Mouse (Mus musculus) adrenal gland, adult 2 months (tissue): ENCODE measurements at regions not wholly inside any gene's neighbourhood (a gene's known extent, or its start where the extent isn't known, plus 50 kb on each side); places are given as distances from the start of the nearest gene placed in this dataset.
A peak's percentile ranks its signal among the peaks of the same experiment; 100 is the strongest.
"Not testable (repeated sequence)": the region's sequence is repeated elsewhere in the genome, so short reads cannot be mapped to it uniquely, and the experiment has no call there.

Source experiments
- DNase-seq: peaks from one replicate; pipeline ENCODE4 v3.0.0; 2021

GRCm38 (mm10) chr8:39218716-39219115 lies 1456.2 kb upstream of the Adam24 start:
- no peak for DNase-seq

DNA sequence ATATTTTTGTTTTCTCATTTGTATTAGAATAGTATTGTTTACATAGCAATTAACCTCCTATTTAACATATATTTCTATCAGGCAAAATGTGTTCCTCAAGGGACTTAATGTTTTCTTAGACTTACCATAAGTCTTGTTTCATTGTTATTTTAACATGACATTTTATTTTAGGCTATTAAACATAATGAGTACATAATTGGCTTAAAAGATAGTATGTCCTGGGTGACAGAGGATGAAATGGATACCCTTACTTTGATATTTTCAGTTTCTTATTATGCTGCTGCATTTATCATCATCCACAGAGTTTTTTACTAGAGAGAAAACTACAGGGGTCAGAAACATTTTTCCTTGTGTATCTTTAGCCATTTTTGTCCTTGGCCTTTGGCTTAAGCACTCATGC lies 1447.6 kb upstream of the Adam24 start:
- no peak for DNase-seq

DNA sequence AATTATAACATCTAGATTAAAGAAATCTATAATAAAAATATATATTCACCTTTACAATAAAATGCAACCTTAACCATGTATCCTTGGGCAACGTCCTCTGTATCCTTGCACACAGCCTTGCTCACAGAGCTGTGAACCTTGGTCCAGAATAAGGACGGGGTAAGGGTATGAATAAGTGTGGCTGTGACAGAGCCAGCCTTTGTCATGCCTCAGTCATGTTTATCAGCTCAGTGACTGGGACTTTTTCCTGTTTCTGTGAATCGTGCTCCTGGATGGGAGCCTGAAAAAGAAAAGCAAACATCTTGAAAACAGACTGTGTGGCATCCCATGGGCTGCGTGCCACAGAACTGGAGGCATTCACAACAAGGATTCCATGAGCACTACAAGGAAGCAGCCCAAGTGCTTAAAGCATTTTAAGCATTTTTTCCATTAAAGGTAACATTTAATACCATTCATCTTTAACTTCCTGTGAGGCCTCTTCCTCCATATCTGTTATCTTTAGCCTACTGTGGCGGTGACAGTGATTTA lies 1405.8 kb upstream of the Adam24 start:
- no peak for DNase-seq

DNA sequence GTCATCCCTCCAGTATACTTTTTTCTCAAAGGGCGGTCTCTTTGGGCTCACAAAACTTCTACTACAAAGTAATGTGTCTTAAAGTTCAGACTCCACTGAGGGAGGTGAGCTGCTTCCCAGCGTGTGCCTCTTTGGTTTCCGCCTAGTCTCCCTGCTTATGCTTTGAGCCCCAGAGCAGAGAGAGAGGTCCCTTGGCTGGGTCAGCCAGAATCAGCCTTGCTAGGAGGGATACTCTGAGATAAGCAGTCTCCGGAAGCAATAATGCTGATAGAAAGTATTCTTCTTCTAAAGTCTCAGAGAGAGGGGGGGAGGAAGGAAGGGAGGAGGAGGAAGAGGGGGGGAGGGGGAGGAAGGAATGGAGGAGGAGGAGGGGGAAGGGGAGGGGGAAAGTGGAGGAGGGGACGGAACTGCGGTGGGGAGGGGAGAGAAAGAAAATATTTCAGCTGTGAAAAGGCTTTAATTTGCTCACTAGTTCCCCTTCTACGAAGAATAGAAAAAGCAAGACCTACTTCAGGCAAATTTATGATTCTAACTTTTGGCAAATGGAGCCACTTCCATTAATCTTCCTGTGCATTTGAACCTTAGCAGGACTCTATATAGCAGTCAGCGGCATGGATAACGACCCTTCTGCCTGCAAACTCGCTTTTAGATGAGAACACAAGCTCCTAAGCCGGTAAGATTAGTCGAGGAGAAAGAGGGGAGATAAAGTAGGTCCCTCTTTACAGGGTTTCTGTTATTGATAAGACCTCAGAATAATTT lies 1377.2 kb upstream of the Adam24 start:
- DNase-seq = peak; percentile 3

- DNase-seq = no peak
Observed at GRCm38 (mm10) chr8:39303742-39304336, 1371.0 kb upstream of the Adam24 start.

DNA sequence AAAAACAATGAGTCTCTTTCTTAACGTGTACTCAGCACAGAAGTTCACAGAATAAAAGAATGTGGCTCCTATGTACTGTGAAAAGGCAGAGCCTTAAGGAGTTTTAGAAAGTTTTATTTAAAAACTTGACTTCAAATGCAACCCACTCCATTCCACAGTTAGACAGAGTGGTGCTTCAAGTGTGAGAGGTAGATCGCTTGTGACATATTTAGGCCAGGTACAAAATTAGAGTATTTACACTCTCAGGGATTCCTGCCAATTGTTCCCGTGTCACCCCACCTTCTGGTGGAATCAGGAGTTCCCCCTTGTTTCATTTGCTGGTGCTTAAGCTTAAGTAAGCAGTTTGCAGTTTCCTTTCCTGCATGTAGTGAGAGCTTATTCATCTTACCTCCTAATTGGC lies 1361.0 kb upstream of the Adam24 start:
- no peak for DNase-seq

- no peak for DNase-seq
Observed at GRCm38 (mm10) chr8:39315521-39316233, 1359.2 kb upstream of the Adam24 start.

GRCm38 (mm10) chr8:39316234-39316568 lies 1358.7 kb upstream of the Adam24 start:
- DNase-seq = no peak

- no peak for DNase-seq
Observed at GRCm38 (mm10) chr8:39329378-39329777, 1345.5 kb upstream of the Adam24 start.

- no peak for DNase-seq
Observed at GRCm38 (mm10) chr8:39344731-39345130, 1330.1 kb upstream of the Adam24 start.

GRCm38 (mm10) chr8:39346471-39346870 lies 1328.4 kb upstream of the Adam24 start:
- no peak for DNase-seq

GRCm38 (mm10) chr8:39348956-39349355 lies 1325.9 kb upstream of the Adam24 start:
- DNase-seq = no peak

DNA sequence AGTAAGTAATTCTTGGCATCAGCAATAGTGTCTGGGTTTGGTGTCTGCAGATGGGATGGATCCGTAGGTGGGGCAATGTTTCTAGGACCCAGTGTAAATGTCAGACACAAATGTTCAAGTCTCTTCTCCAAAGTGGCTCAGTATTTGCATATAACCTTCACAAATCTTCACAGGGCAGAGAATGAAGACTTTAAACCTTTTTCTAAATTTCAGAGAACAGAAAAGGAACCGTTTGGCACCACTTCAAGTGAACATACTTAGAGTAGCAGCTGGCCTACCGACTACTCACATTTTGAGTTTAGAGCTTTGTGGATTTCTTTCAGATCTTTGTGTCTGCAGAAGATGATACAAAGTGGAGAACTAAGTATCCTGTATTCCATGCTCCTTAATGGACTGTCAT lies 1319.5 kb upstream of the Adam24 start:
- no peak for DNase-seq

DNA sequence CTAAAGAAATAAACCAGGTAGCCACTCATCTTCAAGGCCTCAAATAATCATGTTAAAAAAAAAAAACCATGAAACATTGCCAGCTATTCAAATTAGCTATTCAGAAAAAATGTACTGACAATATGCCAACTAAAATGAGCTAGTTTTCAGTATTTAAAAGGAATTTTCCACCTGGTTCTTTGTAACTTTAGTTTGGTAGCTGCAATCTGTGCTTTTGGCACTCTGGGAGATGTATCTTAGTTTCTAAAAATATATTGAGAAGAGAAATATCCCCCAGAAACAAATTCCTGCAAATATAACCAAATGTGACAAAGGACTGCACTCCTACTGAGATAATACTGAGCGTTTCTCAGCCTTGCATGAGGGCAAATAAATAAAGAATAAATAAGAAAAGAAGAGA lies 1317.8 kb upstream of the Adam24 start:
- DNase-seq = no peak

- DNase-seq = no peak
Observed at GRCm38 (mm10) chr8:39357865-39358264, 1317.0 kb upstream of the Adam24 start.

DNA sequence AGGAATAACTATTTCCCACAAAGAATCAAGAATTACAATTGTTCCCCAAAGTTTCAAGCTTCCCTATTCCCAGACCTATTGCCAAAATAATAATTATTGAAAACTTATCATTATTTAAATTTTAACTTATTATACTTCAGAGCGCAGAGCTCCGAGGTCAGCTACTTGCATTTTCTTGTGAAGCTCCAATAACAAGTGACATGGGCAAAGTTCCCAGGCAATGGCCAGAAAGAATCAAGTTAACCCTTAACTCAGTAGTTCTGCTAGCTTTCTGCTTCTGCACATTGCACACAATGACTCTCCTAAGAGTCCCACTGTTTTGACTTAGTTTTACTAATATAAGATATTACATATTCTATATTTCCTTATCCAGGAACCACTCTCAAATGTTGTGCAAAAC lies 1308.5 kb upstream of the Adam24 start:
- DNase-seq = not testable (repeated sequence)
